8 mouse cellular contexts compared by ENCODE assay signal in genomic region chr8:120177318-120178123, GRCm38 (mm10). TPM values are rescaled to one million over a fixed set of nuclear protein-coding genes. Genes with fewer than 3 reads are reported as not detected.
DNase-seq lines count a peak whose midpoint lies in the region; ATAC-seq lines count a peak whose summit lies in the region.

Fam92b (minus strand) TSS chr8:120177466.

- H3K9ac ChIP-seq in embryonic facial prominence, embryonic 15.5 days: no peak within 1 kb of the TSS
- peak within 1 kb of the TSS; percentile 41 for H3K9ac ChIP-seq in hindbrain, embryonic 14.5 days
- H3K9ac ChIP-seq in limb, embryonic 13.5 days: peak within 1 kb of the TSS; percentile 39
- peak within 1 kb of the TSS; percentile 51 for H3K9ac ChIP-seq in midbrain, embryonic 16.5 days (ENCODE audit: low read depth, low read length)
- no peak within 1 kb of the TSS for H3K9ac ChIP-seq in stomach, embryonic 14.5 days (replicated peaks; ENCODE audit: low read depth, low read length)

- ATAC-seq in embryonic facial prominence, embryonic 15.5 days (ENCODE audit: insufficient number of reproducible peaks, low FRiP score, low TSS enrichment, low read depth): peak; percentile 86
- ATAC-seq in hindbrain, embryonic 14.5 days (ENCODE audit: low FRiP score): peak; percentile 82
- ATAC-seq in limb, embryonic 13.5 days (ENCODE audit: low FRiP score, low read depth): peak; percentile 57
- ATAC-seq in midbrain, embryonic 16.5 days: peak; percentile 79
- peak; percentile 82 for ATAC-seq in stomach, embryonic 14.5 days (ENCODE audit: insufficient number of reproducible peaks, insufficient read depth, low FRiP score, low read depth)
- no peak for ATAC-seq in erythroid progenitor cell, adult 5-6 weeks (replicated peaks; ENCODE audit: low FRiP score, poor library complexity, severe bottlenecking)

- no peaks in the 10 kb centered on the region for H3K36me3 ChIP-seq in embryonic facial prominence, embryonic 15.5 days
- H3K36me3 ChIP-seq in hindbrain, embryonic 14.5 days (replicated peaks; ENCODE audit: control insufficient read depth, insufficient read depth): no peaks in the 10 kb centered on the region
- H3K36me3 ChIP-seq in limb, embryonic 13.5 days: no peaks in the 10 kb centered on the region
- no peaks in the 10 kb centered on the region for H3K36me3 ChIP-seq in midbrain, embryonic 16.5 days (ENCODE audit: control insufficient read depth, insufficient read depth, low read length)
- H3K36me3 ChIP-seq in stomach, embryonic 14.5 days (ENCODE audit: control insufficient read depth, insufficient read depth, low read length): no peaks in the 10 kb centered on the region

- peak; percentile 67 to 69 for DNase-seq in B cell, adult 2 months
- peak; percentile 88 for DNase-seq in ES-CJ7 (ENCODE audit: low read depth, low spot score)
- DNase-seq in hindbrain, embryonic 14.5 days (ENCODE audit: low spot score): peak; percentile 82

- H3K4me2 ChIP-seq in embryonic facial prominence, embryonic 15.5 days (replicated peaks): peak within 1 kb of the TSS; percentile 39
- peak within 1 kb of the TSS; percentile 37 for H3K4me2 ChIP-seq in hindbrain, embryonic 14.5 days (replicated peaks)
- peak within 1 kb of the TSS; percentile 55 for H3K4me2 ChIP-seq in limb, embryonic 13.5 days (replicated peaks)
- peak within 1 kb of the TSS; percentile 48 for H3K4me2 ChIP-seq in midbrain, embryonic 16.5 days (ENCODE audit: low read length)
- peak within 1 kb of the TSS; percentile 40 for H3K4me2 ChIP-seq in stomach, embryonic 14.5 days (replicated peaks; ENCODE audit: low read depth, low read length)

- peaks cover 39% of the 10 kb centered on the region for H3K4me1 ChIP-seq in embryonic facial prominence, embryonic 15.5 days
- H3K4me1 ChIP-seq in hindbrain, embryonic 14.5 days (replicated peaks; ENCODE audit: control insufficient read depth, insufficient read depth, low read length): peaks cover 31% of the 10 kb centered on the region
- H3K4me1 ChIP-seq in limb, embryonic 13.5 days: peaks cover 39% of the 10 kb centered on the region
- peaks cover 34% of the 10 kb centered on the region for H3K4me1 ChIP-seq in midbrain, embryonic 16.5 days (ENCODE audit: control insufficient read depth, insufficient read depth, low read length)
- peaks cover 26% of the 10 kb centered on the region for H3K4me1 ChIP-seq in stomach, embryonic 14.5 days (ENCODE audit: control insufficient read depth, insufficient read depth, low read length)

- under 1% methylated on average over 25 of the region's 26 CpGs for WGBS in embryonic facial prominence, embryonic 15.5 days
- WGBS in hindbrain, embryonic 14.5 days: under 1% methylated on average over 22 of the region's 26 CpGs
- under 1% methylated on average over 23 of the region's 26 CpGs for WGBS in limb, embryonic 13.5 days
- WGBS in midbrain, embryonic 16.5 days: 0% methylated on average over 20 of the region's 26 CpGs
- WGBS in stomach, embryonic 14.5 days: under 1% methylated on average over 26 of the region's 26 CpGs

- no peak within 1 kb of the TSS for H3K27ac ChIP-seq in embryonic facial prominence, embryonic 15.5 days (replicated peaks)
- H3K27ac ChIP-seq in hindbrain, embryonic 14.5 days: peak within 1 kb of the TSS; percentile 84
- no peak within 1 kb of the TSS; the same call in 1 of the 2 replicates for H3K27ac ChIP-seq in limb, embryonic 13.5 days
- H3K27ac ChIP-seq in midbrain, embryonic 16.5 days (ENCODE audit: low read length): peak within 1 kb of the TSS; percentile 84
- H3K27ac ChIP-seq in stomach, embryonic 14.5 days (ENCODE audit: low read length): peak within 1 kb of the TSS; percentile 49

- peaks cover 23% of the 10 kb centered on the region for H3K27me3 ChIP-seq in embryonic facial prominence, embryonic 15.5 days
- peaks cover 8% of the 10 kb centered on the region for H3K27me3 ChIP-seq in hindbrain, embryonic 14.5 days (ENCODE audit: control insufficient read depth, insufficient read depth, low read length)
- H3K27me3 ChIP-seq in limb, embryonic 13.5 days: peaks cover 42% of the 10 kb centered on the region
- H3K27me3 ChIP-seq in midbrain, embryonic 16.5 days (ENCODE audit: control insufficient read depth, insufficient read depth, low read depth, low read length): no peaks in the 10 kb centered on the region
- no peaks in the 10 kb centered on the region for H3K27me3 ChIP-seq in stomach, embryonic 14.5 days (ENCODE audit: control insufficient read depth, insufficient read depth, low read length)

- H3K9me3 ChIP-seq in embryonic facial prominence, embryonic 15.5 days (replicated peaks): no peaks in the 10 kb centered on the region
- no peaks in the 10 kb centered on the region for H3K9me3 ChIP-seq in hindbrain, embryonic 14.5 days (ENCODE audit: control insufficient read depth, low read length)
- no peaks in the 10 kb centered on the region for H3K9me3 ChIP-seq in limb, embryonic 13.5 days
- H3K9me3 ChIP-seq in midbrain, embryonic 16.5 days (replicated peaks; ENCODE audit: control insufficient read depth, low read length, poor library complexity, severe bottlenecking): no peaks in the 10 kb centered on the region
- no peaks in the 10 kb centered on the region for H3K9me3 ChIP-seq in stomach, embryonic 14.5 days (ENCODE audit: control insufficient read depth, low read depth, low read length)

- no peak within 1 kb of the TSS for H3K4me3 ChIP-seq in embryonic facial prominence, embryonic 15.5 days (replicated peaks)
- no peak within 1 kb of the TSS for H3K4me3 ChIP-seq in hindbrain, embryonic 14.5 days (replicated peaks; ENCODE audit: low read length)
- peak within 1 kb of the TSS; percentile 14; the same call in 1 of the 2 replicates for H3K4me3 ChIP-seq in limb, embryonic 13.5 days
- no peak within 1 kb of the TSS for H3K4me3 ChIP-seq in midbrain, embryonic 16.5 days (ENCODE audit: low read depth, low read length)
- no peak within 1 kb of the TSS for H3K4me3 ChIP-seq in stomach, embryonic 14.5 days (ENCODE audit: low read depth, low read length)

RNA-seq across cellular contexts. Expression of gene Fam92b, which starts in this region (rescaled TPM):
- polyA plus RNA-seq in embryonic facial prominence, embryonic 15.5 days (2015; fragmentation: Nextera tagmentation; extraction: Ambion mirVana): 6.6 and 11.4 TPM in 2 replicates
- polyA plus RNA-seq in hindbrain, embryonic 14.5 days (2014; fragmentation: Nextera tagmentation; extraction: Ambion mirVana): 1.6 and 3.3 TPM in 2 replicates
- not detected in 2 replicates for polyA plus RNA-seq in limb, embryonic 13.5 days (2015; fragmentation: Nextera tagmentation; extraction: Ambion mirVana)
- 2.1 and 2.4 TPM in 2 replicates for polyA plus RNA-seq in midbrain, embryonic 16.5 days (2015; fragmentation: Nextera tagmentation; extraction: Ambion mirVana)
- polyA plus RNA-seq in stomach, embryonic 14.5 days (2014; fragmentation: Nextera tagmentation; extraction: Ambion mirVana): 1.2 and 2.0 TPM in 2 replicates
- total RNA-seq in erythroid progenitor cell, adult 5-6 weeks (2015; ENCODE audit: low replicate concordance): not detected in 2 replicates
- not detected in 2 replicates for total RNA-seq in erythroid progenitor cell, adult 5-6 weeks (2017; ENCODE audit: low replicate concordance)

Comparison
In these comparisons a context has a peak if more than half of its experiments do, and no peak if none do; other contexts are left out.
1. Peak in ATAC-seq, H3K4me3 ChIP-seq, H3K9ac ChIP-seq and H3K4me2 ChIP-seq in limb, embryonic 13.5 days; RNA of the gene not detected or under 1 TPM.
2. H3K27ac ChIP-seq: peak in hindbrain, embryonic 14.5 days (single experiment), midbrain, embryonic 16.5 days (single experiment) and stomach, embryonic 14.5 days (single experiment); none in embryonic facial prominence, embryonic 15.5 days (single experiment) and limb, embryonic 13.5 days (single experiment).
3. H3K9ac ChIP-seq: peak in hindbrain, embryonic 14.5 days (single experiment) and midbrain, embryonic 16.5 days (single experiment); none in embryonic facial prominence, embryonic 15.5 days (single experiment) and stomach, embryonic 14.5 days (single experiment).
4. Peak in every context shown above with its lines, with median percentiles within 50 percentile points of each other: DNase-seq and H3K4me2 ChIP-seq.